Mouse (Mus musculus) limb, embryonic 14.5 days (tissue): ENCODE results near the gene Elf5. TPM values are rescaled to one million over a fixed set of nuclear protein-coding genes. Genes with fewer than 3 reads are reported as not detected.

Source experiments
- ATAC-seq: fragments of 200-750 bp; cut with Nextera tagmentation; 2 replicates; pipeline ENCODE4 v1.8.0; 2017; ENCODE audit warnings: low read depth, moderate number of reproducible peaks, moderate TSS enrichment; ENCODE audit not compliant: low FRiP score
- DNase-seq: peaks from one replicate; pipeline ENCODE4 v3.0.0-alpha.2; 2015; ENCODE audit warnings: low spot score
- H3K27ac ChIP-seq: fragments of 300-500 bp; sonication (generic); replicated peaks from 2 replicates; pipeline ENCODE4 v1.5.1; 2014; ENCODE audit warnings: low read depth, mild to moderate bottlenecking, low read length, moderate library complexity, mixed read lengths
- H3K27me3 ChIP-seq: fragments of 300-500 bp; sonication (generic); 2 replicates; pipeline ENCODE4 v1.6.1; 2014; ENCODE audit warnings: low read length, mixed read lengths; ENCODE audit not compliant: control insufficient read depth, insufficient read depth
- H3K36me3 ChIP-seq: fragments of 300-500 bp; sonication (generic); 2 replicates; pipeline ENCODE4 v1.6.1; 2014; ENCODE audit warnings: mild to moderate bottlenecking, low read length, moderate library complexity, mixed read lengths; ENCODE audit not compliant: control insufficient read depth, insufficient read depth
- H3K4me1 ChIP-seq: fragments of 300-500 bp; sonication (generic); 2 replicates; pipeline ENCODE4 v1.6.1; 2014; ENCODE audit warnings: antibody characterized with exemption, low read length, mixed read lengths; ENCODE audit not compliant: control insufficient read depth, insufficient read depth
- H3K4me2 ChIP-seq: fragments of 300-500 bp; sonication (generic); replicated peaks from 2 replicates; pipeline ENCODE4 v1.6.1; 2014; ENCODE audit warnings: low read depth, mild to moderate bottlenecking, low read length, moderate library complexity; ENCODE audit not compliant: severe bottlenecking
- H3K4me3 ChIP-seq: fragments of 300-500 bp; sonication (generic); replicated peaks from 2 replicates; pipeline ENCODE4 v1.5.1; 2014; ENCODE audit warnings: low read length
- H3K9ac ChIP-seq: fragments of 300-500 bp; sonication (generic); 2 replicates; pipeline ENCODE4 v1.6.1; 2014; ENCODE audit warnings: mild to moderate bottlenecking, low read depth, low read length, moderate library complexity; ENCODE audit not compliant: severe bottlenecking
- H3K9me3 ChIP-seq: fragments of 300-500 bp; sonication (generic); 2 replicates; pipeline ENCODE4 v1.6.1; 2016; ENCODE audit warnings: low read length; ENCODE audit not compliant: control insufficient read depth
- POLR2A ChIP-seq: fragments of 200-500 bp; IDR thresholded peaks from 2 replicates; pipeline ENCODE4 v1.8.0; 2012; ENCODE audit warnings: inconsistent platforms, mild to moderate bottlenecking, moderate library complexity, borderline replicate concordance; ENCODE audit not compliant: insufficient read depth, insufficient read length; ENCODE audit errors: extremely low read depth
- WGBS: fragments of 180-500 bp; shearing (Covaris S2); extraction: QIAGEN DNeasy Blood & Tissue Kit; methylation state at CpG from one replicate; pipeline ENCODE4 v1.1.7; 2014; 5-methylcytosine and 5-hydroxymethylcytosine counted together
- polyA plus RNA-seq, 2 experiments: library from polyadenylated mRNA; depleted of rRNA in 1 of 2; stranded (reverse) in 1 of 2; unstranded in 1 of 2; fragments of >200 nt; fragmentation: Nextera tagmentation in 1 of 2; extraction: Ambion mirVana in 1 of 2; gene quantifications; 2 replicates each; pipeline versions ENCODE4 v1.2.1 to v1.2.3; 2012 to 2014

Gene Elf5
- polyA plus RNA-seq, 2 experiments = 0.41 to 2.0 TPM

- H3K27me3 ChIP-seq = no peaks in the 10 kb centered on the region
- no peak overlapping the region for H3K4me3 ChIP-seq
- H3K4me1 ChIP-seq = no peaks in the 10 kb centered on the region
- no peaks in the 10 kb centered on the region for H3K36me3 ChIP-seq
- no peak overlapping the region for H3K9ac ChIP-seq
- TF ChIP-seq POLR2A = no peak
- H3K4me2 ChIP-seq = no peak overlapping the region
- 79% methylated on average over 3 of the region's 3 CpGs for WGBS
- DNase-seq (no peak), ATAC-seq (no peak)
- no peak overlapping the region for H3K27ac ChIP-seq
- H3K9me3 ChIP-seq = no peaks in the 10 kb centered on the region
These were observed 5.2 kb upstream of the Elf5 start for GRCm38 (mm10) chr2:103406239-103406638.

GRCm38 (mm10) chr2:103411816-103412215 is 328 bp downstream of the Elf5 start:
- H3K4me3 ChIP-seq = no peak overlapping the region
- 71% methylated on average over 3 of the region's 3 CpGs for WGBS
- DNase-seq (no peak), ATAC-seq (no peak)
- H3K36me3 ChIP-seq = no peaks in the 10 kb centered on the region
- TF ChIP-seq POLR2A = no peak
- H3K27ac ChIP-seq = no peak overlapping the region
- H3K27me3 ChIP-seq = no peaks in the 10 kb centered on the region
- no peaks in the 10 kb centered on the region for H3K9me3 ChIP-seq
- no peaks in the 10 kb centered on the region for H3K4me1 ChIP-seq
- H3K9ac ChIP-seq = no peak overlapping the region
- no peak overlapping the region for H3K4me2 ChIP-seq

DNA sequence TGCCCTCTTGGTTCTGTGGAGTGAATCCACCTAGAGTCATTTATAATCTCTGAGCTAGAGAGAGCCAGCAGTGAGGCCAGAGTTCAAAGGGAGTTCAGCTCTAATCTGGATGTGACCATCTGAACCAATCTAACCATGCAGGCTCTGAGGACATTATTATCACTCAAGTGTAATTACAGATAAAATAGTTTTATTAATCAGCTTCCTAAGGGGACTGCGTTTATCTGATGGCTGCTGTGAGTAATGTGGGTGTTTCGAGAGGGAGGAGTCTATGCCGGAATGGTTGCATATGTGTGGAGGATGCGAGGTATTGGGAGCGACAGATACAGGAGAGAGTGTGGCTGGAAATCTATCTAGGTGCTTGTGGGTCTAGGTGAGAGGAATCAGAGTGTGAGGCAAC is 1.9 kb downstream of the Elf5 start:
- Histone ChIP-seq H3K27ac (no peak overlapping the region), H3K9me3 (no peaks in the 10 kb centered on the region), H3K36me3 (no peaks in the 10 kb centered on the region), H3K4me2 (no peak overlapping the region), H3K4me1 (no peaks in the 10 kb centered on the region), H3K27me3 (no peaks in the 10 kb centered on the region), H3K9ac (no peak overlapping the region), H3K4me3 (no peak overlapping the region)
- TF ChIP-seq POLR2A = no peak
- no peak for DNase-seq
- WGBS = 72% methylated on average over 5 of the region's 5 CpGs
- ATAC-seq = no peak

DNA sequence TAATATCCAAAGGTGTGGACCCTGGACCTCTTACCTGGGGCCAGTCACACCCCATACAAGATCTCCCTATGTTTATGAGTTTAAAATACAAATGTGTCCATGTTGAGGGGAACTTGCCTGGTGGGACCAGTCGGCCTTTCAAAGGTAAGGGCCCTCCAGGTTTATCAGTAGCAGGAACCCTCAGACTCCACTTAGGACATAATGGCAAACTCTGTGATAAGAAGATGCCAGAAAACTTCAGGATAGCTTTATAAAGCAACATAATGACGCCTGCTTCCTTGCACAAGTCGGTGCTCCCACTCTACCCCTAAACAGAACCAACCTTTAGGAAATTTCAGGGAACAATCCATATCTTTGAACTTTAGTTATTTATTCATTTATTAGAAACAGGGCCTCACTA is 4.3 kb downstream of the Elf5 start:
- Histone ChIP-seq H3K9ac (no peak overlapping the region), H3K4me3 (no peak overlapping the region), H3K27ac (no peak overlapping the region), H3K9me3 (no peaks in the 10 kb centered on the region), H3K27me3 (no peaks in the 10 kb centered on the region), H3K4me1 (no peaks in the 10 kb centered on the region), H3K36me3 (no peaks in the 10 kb centered on the region), H3K4me2 (no peak overlapping the region)
- no peak for DNase-seq
- TF ChIP-seq POLR2A = no peak
- no peak for ATAC-seq
- WGBS = 89% methylated on average over 3 of the region's 3 CpGs

GRCm38 (mm10) chr2:103420650-103421507 is 9.4 kb downstream of the Elf5 start:
- ATAC-seq (no peak), DNase-seq (peak; percentile 23)
- H3K4me1 ChIP-seq = no peaks in the 10 kb centered on the region

More at GRCm38 (mm10) chr2:103420650-103421507, 9.4 kb downstream of the Elf5 start:
- Histone ChIP-seq H3K27me3 (no peaks in the 10 kb centered on the region), H3K9me3 (no peaks in the 10 kb centered on the region), H3K4me2 (no peak overlapping the region), H3K27ac (no peak overlapping the region), H3K4me3 (no peak overlapping the region), H3K36me3 (no peaks in the 10 kb centered on the region), H3K9ac (no peak overlapping the region)
- WGBS = 48% methylated on average over 15 of the region's 15 CpGs
- TF ChIP-seq POLR2A = no peak
